Mouse (Mus musculus): ENCODE data around the gene Ercc4. TPM values are rescaled to one million over a fixed set of nuclear protein-coding genes. Genes with fewer than 3 reads are reported as not detected.

The Ercc4 gene
- 14.9 and 16.5 TPM in 2 replicates for polyA plus RNA-seq (2012; rRNA removed)

GRCm38 (mm10) chr16:13109156-13109989, at the start of gene Ercc4:
TSS of gene Ercc4 (plus strand) at chr16:13109684.

Other genes with a start within 250 kb of the Ercc4 start
- 8.2 and 9.3 TPM in 2 replicates for gene Mrtfb, start 146.8 kb downstream of the Ercc4 start, polyA plus RNA-seq (2012; rRNA removed)